Mouse (Mus musculus) cortical plate, adult 2 months (tissue): ENCODE results near the gene Pex6.

ENCODE experiments used
- CTCF ChIP-seq: fragments of 200-500 bp; IDR thresholded peaks from 2 replicates; pipeline ENCODE4 v1.5.1; 2011; ENCODE audit warnings: mild to moderate bottlenecking, control low read depth, low read length; ENCODE audit not compliant: insufficient read depth; ENCODE audit errors: extremely low read depth
- POLR2A ChIP-seq: fragments of 200-500 bp; IDR thresholded peaks from 2 replicates; pipeline ENCODE4 v1.6.1; 2011; ENCODE audit warnings: mild to moderate bottlenecking, low read length, control low read depth; ENCODE audit not compliant: insufficient read depth; ENCODE audit errors: extremely low read depth

DNA sequence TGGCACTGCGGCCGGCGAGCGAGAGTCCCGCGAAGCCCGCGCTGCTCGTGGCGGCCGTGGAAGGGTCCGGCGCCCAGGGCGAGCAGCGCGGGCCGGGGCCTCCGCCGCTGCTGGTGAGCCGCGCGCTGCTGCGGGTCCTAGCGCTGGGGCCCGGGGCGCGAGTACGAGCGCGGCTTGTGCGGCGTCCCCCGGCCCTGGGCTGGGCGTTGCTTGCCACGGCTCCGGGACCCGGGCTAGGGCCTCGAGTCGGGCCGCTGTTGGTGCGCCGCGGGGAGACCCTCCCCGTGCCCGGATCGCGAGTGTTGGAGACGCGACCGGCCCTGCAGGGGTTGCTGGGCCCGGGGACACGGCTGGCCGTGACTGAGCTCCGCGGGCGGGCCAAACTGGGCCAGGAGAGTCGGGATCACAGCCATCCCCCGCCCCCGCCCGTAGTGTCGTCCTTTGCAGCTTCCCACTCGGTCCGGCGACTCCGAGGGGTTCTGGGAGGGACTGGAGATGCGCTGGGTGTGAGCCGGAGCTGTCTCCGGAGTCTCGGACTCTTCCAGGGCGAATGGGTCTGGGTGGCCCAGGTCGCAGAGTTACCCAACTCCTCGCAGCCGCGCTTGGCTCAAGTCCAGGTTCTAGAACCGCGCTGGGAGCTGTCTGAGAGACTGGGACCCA, 479 bp downstream of the Pex6 start:
- TF ChIP-seq CTCF (no peak), POLR2A (no peak)
